Mouse (Mus musculus): ENCODE measurements at regions not wholly inside any gene's neighbourhood (a gene's known extent, or its start where the extent isn't known, plus 50 kb on each side); places are given as distances from the start of the nearest gene placed in this dataset.
A peak's percentile ranks its signal among the peaks of the same experiment; 100 is the strongest.

DNA sequence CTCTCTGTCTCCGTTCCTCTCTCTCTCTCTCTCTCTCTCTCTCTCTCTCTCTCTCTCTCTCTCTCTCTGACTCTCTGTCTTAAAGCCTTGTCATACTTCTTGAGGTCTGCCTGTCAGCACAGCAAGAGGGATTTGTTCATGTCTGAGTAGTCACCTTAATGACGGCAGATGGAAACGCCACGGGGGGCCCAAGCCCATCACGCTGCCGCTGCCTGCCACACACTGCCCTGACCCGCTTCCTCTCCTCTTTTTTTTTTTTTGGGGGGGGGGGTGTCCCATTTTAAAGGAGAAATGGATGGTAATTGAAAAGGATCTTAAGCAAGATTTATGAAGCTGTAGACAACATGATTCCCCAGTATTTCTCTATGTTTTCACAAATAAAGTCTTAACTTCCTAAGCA is 191.8 kb upstream of the Dnajc24 start:
- Histone ChIP-seq H3K9me3 (ENCODE audit: control insufficient read depth, low read length) (no peaks in the 10 kb centered on the region), H3K4me1 (replicated peaks; ENCODE audit: control insufficient read depth, insufficient read depth, low read length) (no peaks in the 10 kb centered on the region; the same call in 1 of the 2 replicates), H3K4me2 (ENCODE audit: low read depth, low read length) (no peak overlapping the region), H3K27me3 (ENCODE audit: control insufficient read depth, insufficient read depth, low read depth, low read length) (peaks cover 3% of the 10 kb centered on the region; the same call in 1 of the 2 replicates), H3K9ac (ENCODE audit: low read length) (no peak overlapping the region), H3K36me3 (ENCODE audit: control insufficient read depth, insufficient read depth, low read length) (no peaks in the 10 kb centered on the region), H3K4me3 (ENCODE audit: low read length) (no peak overlapping the region), H3K27ac (ENCODE audit: low read length) (no peak overlapping the region)
- no peak for ATAC-seq (ENCODE audit: low read depth)
- 7% methylated on average over 7 of the region's 7 CpGs for WGBS

DNA sequence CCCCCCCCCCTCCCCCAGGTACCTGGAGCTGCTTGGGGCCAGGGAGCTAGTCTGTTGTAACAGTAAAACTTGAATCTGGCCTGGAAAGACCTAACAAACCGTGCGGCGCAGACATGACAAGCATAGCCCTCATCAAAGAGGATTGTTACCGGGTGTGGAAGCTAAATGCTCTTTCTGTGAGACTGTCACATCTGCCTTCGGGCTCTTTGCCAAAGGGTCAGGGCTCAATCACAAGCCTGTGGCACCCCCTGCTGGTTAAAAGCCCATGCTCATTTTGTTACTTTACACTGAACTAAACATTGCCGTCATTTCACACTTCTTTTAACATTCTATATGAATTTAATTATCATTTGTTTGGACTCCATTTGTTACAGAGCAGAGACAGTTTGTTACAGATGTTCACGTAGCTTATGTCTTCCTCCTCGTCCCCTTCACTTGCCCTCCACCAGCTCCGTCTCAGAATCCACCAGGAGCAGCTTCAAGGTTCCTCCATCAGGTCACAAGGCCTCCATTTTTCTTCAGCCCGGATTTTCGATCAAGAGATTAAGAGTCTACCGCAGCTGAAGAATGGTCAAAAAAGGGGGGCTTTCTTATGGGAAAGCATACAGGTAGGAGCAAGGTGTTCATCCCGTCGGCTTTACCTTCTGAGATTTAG is 191.1 kb upstream of the Dnajc24 start:
- Histone ChIP-seq H3K4me2 (ENCODE audit: low read depth, low read length) (peak overlapping the region; percentile 39), H3K27ac (ENCODE audit: low read length) (no peak overlapping the region), H3K4me3 (ENCODE audit: low read length) (peak overlapping the region; percentile 14; the same call in 1 of the 2 replicates), H3K4me1 (replicated peaks; ENCODE audit: control insufficient read depth, insufficient read depth, low read length) (no peaks in the 10 kb centered on the region; the same call in 1 of the 2 replicates), H3K27me3 (ENCODE audit: control insufficient read depth, insufficient read depth, low read depth, low read length) (peaks cover 3% of the 10 kb centered on the region; the same call in 1 of the 2 replicates), H3K36me3 (ENCODE audit: control insufficient read depth, insufficient read depth, low read length) (no peaks in the 10 kb centered on the region), H3K9ac (ENCODE audit: low read length) (no peak overlapping the region), H3K9me3 (ENCODE audit: control insufficient read depth, low read length) (no peaks in the 10 kb centered on the region)
- 9% methylated on average over 14 of the region's 14 CpGs for WGBS
- ATAC-seq (ENCODE audit: low read depth) = no peak

DNA sequence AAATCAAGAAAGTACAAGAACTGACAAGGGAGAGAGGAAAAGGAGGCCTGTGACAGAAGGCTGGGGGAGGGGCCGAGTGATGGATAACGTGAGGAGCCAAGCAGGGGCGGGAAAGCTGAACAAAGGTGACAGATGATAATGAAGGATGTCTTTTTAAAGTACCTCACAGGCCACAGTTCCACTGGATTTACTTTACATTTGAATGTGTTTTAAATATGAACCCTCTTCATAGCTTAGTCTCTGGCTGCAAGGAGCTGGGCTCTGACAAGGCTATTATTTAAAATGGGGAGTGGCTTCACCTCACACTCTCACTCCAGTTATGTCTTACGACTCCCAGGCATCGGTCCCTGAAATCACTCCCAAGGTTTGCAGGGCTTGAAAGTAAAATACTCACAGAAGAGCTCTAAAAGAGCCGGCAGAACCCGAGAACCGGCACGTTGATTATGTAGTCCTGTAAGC is 190.6 kb upstream of the Dnajc24 start:
- H3K36me3 ChIP-seq (ENCODE audit: control insufficient read depth, insufficient read depth, low read length) = no peaks in the 10 kb centered on the region
- H3K27me3 ChIP-seq (ENCODE audit: control insufficient read depth, insufficient read depth, low read depth, low read length) = peaks cover 3% of the 10 kb centered on the region; the same call in 1 of the 2 replicates
- no peak overlapping the region for H3K27ac ChIP-seq (ENCODE audit: low read length)
- WGBS = 2% methylated on average over 9 of the region's 9 CpGs
- H3K9me3 ChIP-seq (ENCODE audit: control insufficient read depth, low read length) = no peaks in the 10 kb centered on the region
- no peak for ATAC-seq (ENCODE audit: low read depth)
- peak overlapping the region; percentile 39 for H3K4me2 ChIP-seq (ENCODE audit: low read depth, low read length)
- H3K4me3 ChIP-seq (ENCODE audit: low read length) = peak overlapping the region; percentile 14; the same call in 1 of the 2 replicates
- H3K4me1 ChIP-seq (replicated peaks; ENCODE audit: control insufficient read depth, insufficient read depth, low read length) = no peaks in the 10 kb centered on the region; the same call in 1 of the 2 replicates
- no peak overlapping the region for H3K9ac ChIP-seq (ENCODE audit: low read length)

DNA sequence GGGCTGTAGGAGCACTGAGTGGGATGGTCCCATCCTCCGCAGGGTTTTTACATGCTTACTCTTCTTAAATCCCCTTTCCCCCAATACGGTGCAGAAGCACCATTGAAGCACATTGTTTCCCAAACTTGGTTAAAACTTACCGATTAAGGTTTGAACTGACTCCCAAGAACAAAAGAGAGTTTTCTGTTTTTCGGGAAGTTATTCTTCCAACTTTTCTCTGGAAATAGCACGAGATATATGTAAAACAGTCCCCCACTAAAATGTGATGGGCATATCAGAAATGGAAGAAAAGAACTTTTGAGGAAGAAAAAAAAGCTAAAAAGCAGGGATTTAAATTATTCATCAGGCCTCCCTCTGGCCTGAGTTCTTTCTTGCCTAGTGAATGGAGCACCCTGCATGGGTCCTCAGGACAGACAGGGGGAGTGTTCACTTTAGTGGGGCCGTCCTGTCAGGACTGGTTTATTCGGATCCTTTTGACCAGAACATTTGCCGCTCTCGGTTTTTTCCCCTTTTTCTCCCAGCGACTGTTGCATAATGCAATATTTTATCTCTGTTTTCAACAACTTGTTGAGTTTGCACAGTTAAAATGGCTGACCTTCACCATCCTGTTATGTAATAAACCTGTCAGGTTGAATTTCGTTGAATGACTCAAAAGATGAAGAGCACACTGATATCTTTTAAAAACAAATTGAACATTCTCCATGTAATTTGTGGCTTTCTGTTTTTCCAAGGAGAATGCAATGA is 187.4 kb upstream of the Dnajc24 start:
- Histone ChIP-seq H3K27me3 (ENCODE audit: control insufficient read depth, insufficient read depth, low read depth, low read length) (peaks cover 3% of the 10 kb centered on the region; the same call in 1 of the 2 replicates), H3K27ac (ENCODE audit: low read length) (no peak overlapping the region), H3K9me3 (ENCODE audit: control insufficient read depth, low read length) (no peaks in the 10 kb centered on the region), H3K4me2 (ENCODE audit: low read depth, low read length) (no peak overlapping the region), H3K4me3 (ENCODE audit: low read length) (no peak overlapping the region), H3K36me3 (ENCODE audit: control insufficient read depth, insufficient read depth, low read length) (no peaks in the 10 kb centered on the region), H3K9ac (ENCODE audit: low read length) (no peak overlapping the region), H3K4me1 (replicated peaks; ENCODE audit: control insufficient read depth, insufficient read depth, low read length) (no peaks in the 10 kb centered on the region; the same call in 1 of the 2 replicates)
- 50% methylated on average over 11 of the region's 11 CpGs for WGBS
- no peak for ATAC-seq (ENCODE audit: low read depth)

DNA sequence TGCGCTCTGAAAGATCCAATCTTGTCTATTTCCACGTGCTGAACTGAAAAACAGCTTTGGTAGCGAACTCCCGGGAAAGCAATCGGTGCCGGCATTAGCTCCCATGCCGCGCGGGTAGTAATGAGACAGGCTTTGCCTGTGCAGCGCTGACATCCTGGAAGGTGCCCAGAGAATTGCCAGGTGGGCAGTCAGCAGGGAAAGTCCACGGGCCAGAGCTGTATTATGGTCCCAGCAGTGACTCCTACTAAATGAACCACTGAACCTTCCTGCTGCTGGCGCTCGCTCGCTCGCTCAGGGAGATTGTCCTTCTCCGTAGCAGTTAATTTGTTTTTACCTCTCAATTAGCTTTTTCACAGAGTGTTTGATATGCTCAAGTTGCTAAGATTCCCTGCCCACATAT is 180.3 kb upstream of the Dnajc24 start:
- no peak overlapping the region for H3K9ac ChIP-seq (ENCODE audit: low read length)
- no peak overlapping the region for H3K27ac ChIP-seq (ENCODE audit: low read length)
- H3K9me3 ChIP-seq (ENCODE audit: control insufficient read depth, low read length) = no peaks in the 10 kb centered on the region
- H3K4me3 ChIP-seq (ENCODE audit: low read length) = no peak overlapping the region
- no peaks in the 10 kb centered on the region for H3K36me3 ChIP-seq (ENCODE audit: control insufficient read depth, insufficient read depth, low read length)
- 0 out of 2 replicates have a peak, but pooled peaks cover 2% of the 10 kb centered on the region for H3K27me3 ChIP-seq (ENCODE audit: control insufficient read depth, insufficient read depth, low read depth, low read length)
- no peak for ATAC-seq (ENCODE audit: low read depth)
- H3K4me2 ChIP-seq (ENCODE audit: low read depth, low read length) = no peak overlapping the region
- H3K4me1 ChIP-seq (replicated peaks; ENCODE audit: control insufficient read depth, insufficient read depth, low read length) = no peaks in the 10 kb centered on the region
- 62% methylated on average over 16 of the region's 16 CpGs for WGBS

DNA sequence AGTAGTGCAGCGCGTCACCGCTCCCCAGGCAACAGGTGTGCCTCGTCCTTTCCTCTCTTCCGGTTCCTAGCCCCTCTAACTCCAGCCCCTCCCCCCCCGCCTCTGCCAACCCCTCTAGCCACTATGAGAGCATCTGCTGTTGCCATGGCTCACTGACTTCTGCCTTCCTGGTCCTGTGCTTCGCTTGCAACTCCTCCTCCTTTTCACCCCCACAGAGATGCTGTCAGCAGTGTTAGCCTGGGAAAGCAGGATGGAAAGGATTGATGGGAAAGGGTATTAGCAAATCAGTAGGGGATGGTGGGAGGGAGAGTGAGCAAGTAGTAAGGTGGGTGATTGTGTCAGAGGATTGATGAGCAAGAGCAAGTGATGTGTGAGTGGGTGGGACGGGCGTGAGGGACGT is 178.7 kb upstream of the Dnajc24 start:
- Histone ChIP-seq H3K9me3 (ENCODE audit: control insufficient read depth, low read length) (no peaks in the 10 kb centered on the region), H3K27ac (ENCODE audit: low read length) (no peak overlapping the region), H3K36me3 (ENCODE audit: control insufficient read depth, insufficient read depth, low read length) (no peaks in the 10 kb centered on the region), H3K4me2 (ENCODE audit: low read depth, low read length) (no peak overlapping the region), H3K4me3 (ENCODE audit: low read length) (no peak overlapping the region), H3K9ac (ENCODE audit: low read length) (no peak overlapping the region), H3K4me1 (replicated peaks; ENCODE audit: control insufficient read depth, insufficient read depth, low read length) (no peaks in the 10 kb centered on the region), H3K27me3 (ENCODE audit: control insufficient read depth, insufficient read depth, low read depth, low read length) (0 out of 2 replicates have a peak, but pooled peaks cover 2% of the 10 kb centered on the region)
- WGBS = 7% methylated on average over 9 of the region's 10 CpGs
- ATAC-seq (ENCODE audit: low read depth) = no peak

DNA sequence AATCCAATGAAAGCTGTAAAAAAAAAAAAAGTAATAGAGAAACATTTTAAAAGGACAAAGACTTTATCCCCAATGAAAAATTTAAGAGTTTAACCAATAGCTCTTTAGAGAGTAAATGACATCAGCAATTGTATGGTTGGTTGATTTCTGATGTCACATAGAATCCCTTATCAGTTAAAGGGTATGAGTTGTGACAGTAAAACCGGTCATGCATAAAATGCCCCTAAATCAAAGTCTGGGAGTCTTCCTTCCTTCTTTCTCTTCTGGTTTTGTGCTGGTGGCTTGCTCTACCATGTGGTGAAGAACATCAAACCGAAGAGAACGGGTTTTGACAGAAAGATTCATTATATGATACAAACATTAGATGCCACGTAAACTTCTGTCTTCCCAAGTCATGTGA is 159.3 kb upstream of the Dnajc24 start:
- Histone ChIP-seq H3K36me3 (ENCODE audit: control insufficient read depth, insufficient read depth, low read length) (no peaks in the 10 kb centered on the region), H3K27me3 (ENCODE audit: control insufficient read depth, insufficient read depth, low read depth, low read length) (no peaks in the 10 kb centered on the region), H3K4me1 (replicated peaks; ENCODE audit: control insufficient read depth, insufficient read depth, low read length) (no peaks in the 10 kb centered on the region), H3K9me3 (ENCODE audit: control insufficient read depth, low read length) (no peaks in the 10 kb centered on the region), H3K4me2 (ENCODE audit: low read depth, low read length) (no peak overlapping the region), H3K27ac (ENCODE audit: low read length) (no peak overlapping the region), H3K9ac (ENCODE audit: low read length) (no peak overlapping the region), H3K4me3 (ENCODE audit: low read length) (no peak overlapping the region)
- ATAC-seq (ENCODE audit: low read depth) = no peak
- 64% methylated on average over 4 of the region's 4 CpGs for WGBS

DNA sequence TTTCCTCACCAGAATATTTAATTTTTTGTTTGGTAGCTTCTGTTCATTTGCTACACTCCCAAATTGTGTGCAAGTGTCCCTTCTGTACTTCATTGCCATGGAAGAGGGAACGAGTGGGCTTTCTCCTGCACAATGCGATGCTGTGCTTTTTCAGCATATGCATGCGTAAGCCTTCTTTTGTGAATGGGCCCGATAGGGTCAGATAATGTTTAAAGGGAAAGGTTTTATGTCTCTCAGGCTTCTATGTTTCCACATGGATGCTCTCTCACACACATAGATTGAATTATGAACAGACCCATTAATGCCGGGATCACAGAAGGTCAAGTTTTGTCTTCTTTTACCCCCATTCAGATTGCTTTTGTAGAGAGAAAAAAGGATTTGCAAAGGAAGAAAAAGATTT is 158.5 kb upstream of the Dnajc24 start:
- Histone ChIP-seq H3K27ac (ENCODE audit: low read length) (no peak overlapping the region), H3K27me3 (ENCODE audit: control insufficient read depth, insufficient read depth, low read depth, low read length) (no peaks in the 10 kb centered on the region), H3K9ac (ENCODE audit: low read length) (no peak overlapping the region), H3K4me1 (replicated peaks; ENCODE audit: control insufficient read depth, insufficient read depth, low read length) (no peaks in the 10 kb centered on the region), H3K4me2 (ENCODE audit: low read depth, low read length) (no peak overlapping the region), H3K36me3 (ENCODE audit: control insufficient read depth, insufficient read depth, low read length) (no peaks in the 10 kb centered on the region), H3K9me3 (ENCODE audit: control insufficient read depth, low read length) (no peaks in the 10 kb centered on the region), H3K4me3 (ENCODE audit: low read length) (no peak overlapping the region)
- ATAC-seq (ENCODE audit: low read depth) = no peak
- 87% methylated on average over 5 of the region's 5 CpGs for WGBS

DNA sequence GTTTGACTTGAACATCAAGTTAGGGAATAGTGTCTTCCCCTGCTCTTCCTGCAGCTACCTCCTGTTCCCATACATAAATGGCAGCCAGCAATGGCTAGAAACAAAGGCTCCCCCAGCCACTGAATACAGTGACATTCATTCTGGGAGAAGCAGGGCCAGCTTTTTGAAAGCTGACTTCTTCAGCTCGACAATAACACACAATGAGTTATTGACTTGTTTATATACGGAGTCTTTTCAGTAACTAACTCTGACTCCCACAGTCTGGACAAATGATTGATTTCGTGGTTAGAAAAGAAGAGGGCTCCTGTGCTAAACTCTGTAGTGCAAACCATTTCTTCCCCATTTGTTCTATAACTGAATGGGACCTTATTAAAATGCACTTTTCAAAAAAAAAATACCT is 146.4 kb upstream of the Dnajc24 start:
- 44% methylated on average over 3 of the region's 3 CpGs for WGBS
- H3K27ac ChIP-seq (ENCODE audit: low read length) = no peak overlapping the region
- H3K4me3 ChIP-seq (ENCODE audit: low read length) = no peak overlapping the region
- no peak for ATAC-seq (ENCODE audit: low read depth)
- H3K4me2 ChIP-seq (ENCODE audit: low read depth, low read length) = no peak overlapping the region
- H3K9ac ChIP-seq (ENCODE audit: low read length) = no peak overlapping the region
- no peaks in the 10 kb centered on the region for H3K27me3 ChIP-seq (ENCODE audit: control insufficient read depth, insufficient read depth, low read depth, low read length)
- no peaks in the 10 kb centered on the region for H3K9me3 ChIP-seq (ENCODE audit: control insufficient read depth, low read length)
- no peaks in the 10 kb centered on the region for H3K4me1 ChIP-seq (replicated peaks; ENCODE audit: control insufficient read depth, insufficient read depth, low read length)
- no peaks in the 10 kb centered on the region for H3K36me3 ChIP-seq (ENCODE audit: control insufficient read depth, insufficient read depth, low read length)
